Mouse (Mus musculus) intestine, embryonic 14.5 days (tissue): Measurements from ENCODE around the gene Itgad. TPM values are rescaled to one million over a fixed set of nuclear protein-coding genes. Genes with fewer than 3 reads are reported as not detected.

Experiments
- ATAC-seq: fragments of 200-750 bp; cut with Nextera tagmentation; replicated peaks from 2 replicates; pipeline ENCODE4 v1.8.0; 2017; ENCODE audit warnings: low read depth, moderate number of reproducible peaks, moderate TSS enrichment, moderate library complexity; ENCODE audit not compliant: low FRiP score, low TSS enrichment
- DNase-seq: peaks from one replicate; pipeline ENCODE4 v3.0.0-alpha.2; 2018; ENCODE audit warnings: low spot score
- H3K27ac ChIP-seq: fragments of 300-500 bp; sonication (generic); 2 replicates; pipeline ENCODE4 v1.5.1; 2014; ENCODE audit warnings: low read depth, mild to moderate bottlenecking, control low read depth
- H3K27me3 ChIP-seq: fragments of 300-500 bp; sonication (generic); replicated peaks from 2 replicates; pipeline ENCODE4 v1.6.1; 2014; ENCODE audit warnings: low read length, control low read depth; ENCODE audit not compliant: control insufficient read depth, insufficient read depth
- H3K36me3 ChIP-seq: fragments of 300-500 bp; sonication (generic); 2 replicates; pipeline ENCODE4 v1.6.1; 2014; ENCODE audit warnings: low read length, control low read depth; ENCODE audit not compliant: control insufficient read depth, insufficient read depth
- H3K4me1 ChIP-seq: fragments of 300-500 bp; sonication (generic); replicated peaks from 2 replicates; pipeline ENCODE4 v1.6.1; 2014; ENCODE audit warnings: low read length, control low read depth, mixed read lengths; ENCODE audit not compliant: control insufficient read depth, insufficient read depth
- H3K4me2 ChIP-seq: fragments of 300-500 bp; sonication (generic); 2 replicates; pipeline ENCODE4 v1.6.1; 2014; ENCODE audit warnings: low read length
- H3K4me3 ChIP-seq: fragments of 300-500 bp; sonication (generic); 2 replicates; pipeline ENCODE4 v1.5.1; 2014; ENCODE audit warnings: low read depth, low read length, control low read depth, mixed read lengths
- H3K9ac ChIP-seq: fragments of 300-500 bp; sonication (generic); 2 replicates; pipeline ENCODE4 v1.6.1; 2014; ENCODE audit warnings: mild to moderate bottlenecking, low read length
- H3K9me3 ChIP-seq: fragments of 300-500 bp; sonication (generic); 2 replicates; pipeline ENCODE4 v1.6.1; 2016; ENCODE audit warnings: low read length, control low read depth; ENCODE audit not compliant: control insufficient read depth
- WGBS: fragments of 180-500 bp; shearing (Covaris S2); extraction: QIAGEN DNeasy Blood & Tissue Kit; methylation state at CpG from one replicate; pipeline ENCODE4 v1.1.7; 2014; 5-methylcytosine and 5-hydroxymethylcytosine counted together
- polyA plus RNA-seq: library from polyadenylated mRNA; unstranded; fragments of >200 nt; fragmentation: Nextera tagmentation; extraction: Ambion mirVana; gene quantifications from 2 replicates; pipeline ENCODE4 v1.2.1, GENCODE M21; 2014

Gene Itgad
- polyA plus RNA-seq, 1 experiment from 2014 or later = not detected

DNA sequence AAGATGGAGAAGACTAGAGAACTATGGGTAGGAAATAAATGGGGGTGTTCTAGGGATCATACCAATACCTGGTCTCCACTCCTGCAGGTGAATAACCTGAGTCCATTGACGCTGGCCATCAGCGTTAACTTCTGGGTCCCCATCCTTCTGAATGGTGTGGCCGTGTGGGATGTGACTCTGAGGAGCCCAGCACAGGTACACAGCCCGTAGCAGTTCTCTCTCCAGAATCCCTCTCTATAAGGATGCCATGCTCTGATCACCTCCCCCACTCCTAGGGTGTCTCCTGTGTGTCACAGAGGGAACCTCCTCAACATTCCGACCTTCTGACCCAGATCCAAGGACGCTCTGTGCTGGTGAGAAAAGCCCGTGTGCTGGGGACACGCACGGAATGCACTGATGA lies 48.9 kb downstream of the Itgad start:
- no peak overlapping the region for H3K27ac ChIP-seq
- ATAC-seq = no peak
- H3K4me2 ChIP-seq = no peak overlapping the region
- H3K36me3 ChIP-seq = no peaks in the 10 kb centered on the region
- no peak overlapping the region for H3K4me3 ChIP-seq
- no peaks in the 10 kb centered on the region for H3K9me3 ChIP-seq
- no peaks in the 10 kb centered on the region for H3K4me1 ChIP-seq
- WGBS = 75% methylated on average over 9 of the region's 9 CpGs
- H3K27me3 ChIP-seq = no peaks in the 10 kb centered on the region
- no peak overlapping the region for H3K9ac ChIP-seq
- DNase-seq = no peak

GRCm38 (mm10) chr7:128204179-128204578 lies 50.0 kb downstream of the Itgad start:
- H3K4me3 ChIP-seq = no peak overlapping the region
- 86% methylated on average over 8 of the region's 8 CpGs for WGBS

GRCm38 (mm10) chr7:128205695-128206094 lies 51.5 kb downstream of the Itgad start:
- H3K36me3 ChIP-seq = no peaks in the 10 kb centered on the region
- H3K27ac ChIP-seq = no peak overlapping the region
- H3K9ac ChIP-seq = no peak overlapping the region
- H3K4me2 ChIP-seq = no peak overlapping the region
- DNase-seq (no peak), ATAC-seq (no peak)
- H3K27me3 ChIP-seq = no peaks in the 10 kb centered on the region
- no peaks in the 10 kb centered on the region for H3K9me3 ChIP-seq
- no peak overlapping the region for H3K4me3 ChIP-seq
- no peaks in the 10 kb centered on the region for H3K4me1 ChIP-seq
- 86% methylated on average over 18 of the region's 18 CpGs for WGBS

More at GRCm38 (mm10) chr7:128204179-128204578, 50.0 kb downstream of the Itgad start:
- H3K4me2 ChIP-seq = no peak overlapping the region
- no peak overlapping the region for H3K27ac ChIP-seq
- DNase-seq = no peak
- no peaks in the 10 kb centered on the region for H3K9me3 ChIP-seq
- ATAC-seq = no peak
- H3K9ac ChIP-seq = no peak overlapping the region
- no peaks in the 10 kb centered on the region for H3K36me3 ChIP-seq
- no peaks in the 10 kb centered on the region for H3K27me3 ChIP-seq
- H3K4me1 ChIP-seq = no peaks in the 10 kb centered on the region

GRCm38 (mm10) chr7:128206152-128206551 lies 52.0 kb downstream of the Itgad start, which contains the start of gene Cox6a2:
Gene Cox6a2 (minus strand): TSS chr7:128206387.
- H3K27ac ChIP-seq = no peak within 1 kb of the TSS
- ATAC-seq = no peak

DNA sequence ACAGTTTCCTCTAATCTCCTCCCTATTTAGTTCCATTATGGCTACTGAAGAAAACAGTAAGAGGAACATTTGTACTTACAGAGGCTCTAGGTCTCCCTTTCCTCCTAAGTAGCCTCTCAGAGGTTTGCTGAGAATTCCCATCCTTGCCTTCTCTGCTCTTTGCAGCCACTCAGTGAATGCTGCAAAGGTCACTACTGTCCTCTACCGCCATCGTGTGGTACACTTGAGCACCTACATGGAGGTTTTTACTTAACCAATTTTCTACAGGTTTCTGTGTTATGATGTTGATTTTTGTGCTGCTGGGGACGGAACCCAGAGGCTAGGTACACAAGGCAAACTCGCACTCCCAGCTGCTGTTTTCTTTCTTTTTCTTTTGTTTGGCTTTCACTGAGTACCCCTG lies 54.0 kb downstream of the Itgad start:
- Histone ChIP-seq H3K9ac (no peak overlapping the region), H3K9me3 (no peaks in the 10 kb centered on the region), H3K4me2 (no peak overlapping the region), H3K4me1 (no peaks in the 10 kb centered on the region), H3K36me3 (no peaks in the 10 kb centered on the region), H3K4me3 (no peak overlapping the region), H3K27me3 (no peaks in the 10 kb centered on the region), H3K27ac (no peak overlapping the region)
- DNase-seq (peak; percentile 78), ATAC-seq (peak; percentile 40; the same call in 1 of the 2 replicates)
- 9% methylated on average over 4 of the region's 4 CpGs for WGBS

More at GRCm38 (mm10) chr7:128206152-128206551, 52.0 kb downstream of the Itgad start, which contains the start of gene Cox6a2:
- DNase-seq = no peak
- no peak within 1 kb of the TSS for H3K9ac ChIP-seq
- no peaks in the 10 kb centered on the region for H3K4me1 ChIP-seq
- H3K27me3 ChIP-seq = no peaks in the 10 kb centered on the region
- no peak within 1 kb of the TSS for H3K4me2 ChIP-seq
- H3K9me3 ChIP-seq = no peaks in the 10 kb centered on the region
- no peak within 1 kb of the TSS for H3K4me3 ChIP-seq
- 71% methylated on average over 6 of the region's 6 CpGs for WGBS
- H3K36me3 ChIP-seq = no peaks in the 10 kb centered on the region

DNA sequence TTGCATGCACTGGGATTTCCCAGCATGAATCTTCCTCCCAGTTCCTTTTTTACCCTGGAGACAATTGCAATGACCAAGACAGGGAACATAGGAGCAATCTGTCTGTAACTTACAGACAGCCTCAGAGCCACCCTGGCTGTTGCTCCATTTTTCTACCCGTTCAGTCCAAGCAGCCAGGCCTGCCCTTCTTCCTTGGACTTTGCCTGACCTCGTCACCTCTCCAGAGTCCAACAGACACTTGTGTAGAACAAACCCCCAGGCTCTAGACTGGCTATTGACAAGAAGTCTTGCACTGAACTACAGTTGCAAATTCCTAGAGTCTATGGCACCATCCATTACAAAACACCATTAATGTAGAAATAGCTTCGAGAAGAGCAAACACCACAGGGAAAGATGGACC lies 55.6 kb downstream of the Itgad start:
- Histone ChIP-seq H3K27ac (no peak overlapping the region), H3K9me3 (no peaks in the 10 kb centered on the region), H3K4me2 (no peak overlapping the region), H3K4me1 (no peaks in the 10 kb centered on the region), H3K4me3 (no peak overlapping the region), H3K9ac (no peak overlapping the region), H3K27me3 (no peaks in the 10 kb centered on the region), H3K36me3 (no peaks in the 10 kb centered on the region)
- no peak for DNase-seq
- ATAC-seq = no peak
- 44% methylated on average over 3 of the region's 3 CpGs for WGBS

DNA sequence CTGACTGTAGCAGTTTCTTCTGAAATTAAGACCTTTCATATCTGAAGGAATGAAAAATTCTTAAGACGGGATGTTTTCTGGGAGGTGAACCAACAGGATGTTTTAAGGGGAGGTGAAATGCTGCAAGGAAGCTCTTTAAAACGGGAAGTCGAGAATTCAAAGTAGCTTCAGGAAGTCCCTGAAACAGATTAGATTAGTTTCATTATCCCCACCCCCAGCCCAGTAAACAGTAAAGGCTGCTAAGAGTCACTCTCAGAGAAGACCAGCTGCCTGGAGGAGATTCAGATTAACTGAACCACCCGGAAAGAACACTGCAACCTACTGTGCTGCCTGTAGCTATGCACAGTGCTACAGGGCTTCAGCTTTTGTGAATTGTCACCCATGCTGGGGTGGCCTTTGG lies 65.8 kb downstream of the Itgad start:
- H3K4me1 ChIP-seq = no peaks in the 10 kb centered on the region
- no peaks in the 10 kb centered on the region for H3K36me3 ChIP-seq
- no peak overlapping the region for H3K27ac ChIP-seq
- WGBS = 82% methylated on average over 4 of the region's 4 CpGs
- DNase-seq = no peak
- no peaks in the 10 kb centered on the region for H3K27me3 ChIP-seq
- no peak overlapping the region for H3K4me3 ChIP-seq
- ATAC-seq = no peak
- H3K9me3 ChIP-seq = no peaks in the 10 kb centered on the region
- H3K9ac ChIP-seq = no peak overlapping the region
- no peak overlapping the region for H3K4me2 ChIP-seq

DNA sequence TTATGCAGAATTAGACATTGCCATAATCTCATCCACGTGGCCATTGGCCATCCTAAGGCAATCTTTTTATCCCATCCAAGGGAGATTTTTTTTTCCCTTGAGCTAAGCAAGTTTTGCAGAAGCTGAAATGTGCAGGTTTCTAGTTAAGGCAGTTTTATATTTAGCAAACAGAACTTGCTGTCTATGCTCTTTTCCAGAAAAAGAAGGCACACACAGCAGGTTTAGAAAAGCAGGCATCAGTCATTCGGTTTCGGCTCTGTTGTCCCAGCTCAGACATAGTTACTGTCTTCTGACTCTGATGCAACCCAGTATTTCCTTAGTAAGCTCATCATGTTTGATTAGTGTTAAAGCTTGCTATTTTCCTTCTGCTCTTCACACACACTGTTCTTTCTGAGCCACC lies 66.8 kb downstream of the Itgad start:
- H3K9me3 ChIP-seq = no peaks in the 10 kb centered on the region
- no peak overlapping the region for H3K4me3 ChIP-seq
- H3K27ac ChIP-seq = no peak overlapping the region
- H3K4me1 ChIP-seq = no peaks in the 10 kb centered on the region
- ATAC-seq = no peak
- H3K9ac ChIP-seq = no peak overlapping the region
- no peak overlapping the region for H3K4me2 ChIP-seq
- H3K36me3 ChIP-seq = no peaks in the 10 kb centered on the region
- peak; percentile 23 for DNase-seq
- whole genome bisulfite sequencing = 89% methylated on average over 3 of the region's 3 CpGs
- no peaks in the 10 kb centered on the region for H3K27me3 ChIP-seq

DNA sequence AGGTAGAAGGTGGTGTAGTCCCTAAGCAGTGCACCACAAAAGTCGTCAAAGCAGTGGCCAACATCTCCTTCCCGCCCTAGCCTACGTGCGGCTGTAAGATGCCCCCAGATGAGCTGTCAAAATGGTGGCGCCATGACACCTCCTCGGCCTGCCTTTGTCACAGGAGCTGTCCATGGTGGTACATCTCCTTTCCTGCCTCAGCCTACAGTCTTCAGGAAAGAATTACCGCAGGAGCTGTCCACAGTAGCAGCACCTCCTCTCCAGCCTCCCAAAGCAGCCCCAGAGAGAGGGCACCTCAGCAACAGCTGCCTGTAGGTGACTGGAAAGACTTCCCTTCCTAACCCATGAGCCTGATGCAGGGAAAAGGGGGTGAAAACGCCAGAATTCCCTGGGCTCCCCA lies 77.6 kb downstream of the Itgad start:
- H3K36me3 ChIP-seq = peaks cover 5% of the 10 kb centered on the region; the same call in 1 of the 2 replicates
- peak; percentile 55 for DNase-seq
- H3K27ac ChIP-seq = no peak overlapping the region
- no peak overlapping the region for H3K9ac ChIP-seq
- H3K9me3 ChIP-seq = no peaks in the 10 kb centered on the region
- ATAC-seq = no peak
- 42% methylated on average over 8 of the region's 8 CpGs for WGBS
- H3K4me1 ChIP-seq = peaks cover 2% of the 10 kb centered on the region; the same call in 1 of the 2 replicates
- no peak overlapping the region for H3K4me3 ChIP-seq
- no peaks in the 10 kb centered on the region for H3K27me3 ChIP-seq
- no peak overlapping the region for H3K4me2 ChIP-seq
